Mouse (Mus musculus) liver, embryonic 14.5 days (tissue): ENCODE data around the gene Lsamp.

Experiments used
- CTCF ChIP-seq: IDR thresholded peaks from 2 replicates; pipeline ENCODE4 v1.5.1; 2016; ENCODE audit warnings: antibody characterized with exemption, low read depth, control low read depth
- EP300 ChIP-seq: IDR thresholded peaks from 2 replicates; pipeline ENCODE4 v1.6.1; 2016; ENCODE audit warnings: antibody characterized with exemption, low read depth

GRCm38 (mm10) chr16:40509146-40510030 lies 525.2 kb downstream of the Lsamp start:
- TF ChIP-seq CTCF: no peak
- TF ChIP-seq EP300: no peak
